Mouse (Mus musculus) stomach, embryonic 14.5 days (tissue): ENCODE measurements at regions not wholly inside any gene's neighbourhood (a gene's known extent, or its start where the extent isn't known, plus 50 kb on each side); places are given as distances from the start of the nearest gene placed in this dataset.

ENCODE experiments used
- ATAC-seq: fragments of 200-750 bp; cut with Nextera tagmentation; 2 replicates; pipeline ENCODE4 v1.8.0; 2017; ENCODE audit warnings: low read depth, moderate TSS enrichment; ENCODE audit not compliant: insufficient number of reproducible peaks, insufficient read depth, low FRiP score
- H3K27ac ChIP-seq: fragments of 300-500 bp; sonication (generic); 2 replicates; pipeline ENCODE4 v1.5.1; 2014; ENCODE audit warnings: mild to moderate bottlenecking, low read length, moderate library complexity, mixed read lengths
- H3K27me3 ChIP-seq: fragments of 300-500 bp; sonication (generic); 2 replicates; pipeline ENCODE4 v1.6.1; 2014; ENCODE audit warnings: low read length, control low read depth, mixed read lengths; ENCODE audit not compliant: control insufficient read depth, insufficient read depth
- H3K36me3 ChIP-seq: fragments of 300-500 bp; sonication (generic); 2 replicates; pipeline ENCODE4 v1.6.1; 2014; ENCODE audit warnings: mild to moderate bottlenecking, control low read depth, low read length, moderate library complexity, mixed read lengths; ENCODE audit not compliant: control insufficient read depth, insufficient read depth
- H3K4me1 ChIP-seq: fragments of 300-500 bp; sonication (generic); 2 replicates; pipeline ENCODE4 v1.6.1; 2014; ENCODE audit warnings: low read length, control low read depth, mixed read lengths; ENCODE audit not compliant: control insufficient read depth, insufficient read depth
- H3K4me2 ChIP-seq: fragments of 300-500 bp; sonication (generic); replicated peaks from 2 replicates; pipeline ENCODE4 v1.6.1; 2014; ENCODE audit warnings: low read depth, low read length, control low read depth
- H3K4me3 ChIP-seq: fragments of 300-500 bp; sonication (generic); 2 replicates; pipeline ENCODE4 v1.5.1; 2014; ENCODE audit warnings: low read depth, low read length, control low read depth
- H3K9ac ChIP-seq: fragments of 300-500 bp; sonication (generic); replicated peaks from 2 replicates; pipeline ENCODE4 v1.6.1; 2014; ENCODE audit warnings: low read depth, mild to moderate bottlenecking, control low read depth, low read length, moderate library complexity, mixed read lengths
- H3K9me3 ChIP-seq: fragments of 300-500 bp; sonication (generic); 2 replicates; pipeline ENCODE4 v1.6.1; 2016; ENCODE audit warnings: low read depth, low read length, control low read depth; ENCODE audit not compliant: control insufficient read depth
- WGBS: fragments of 180-500 bp; shearing (Covaris S2); extraction: QIAGEN DNeasy Blood & Tissue Kit; methylation state at CpG from one replicate; pipeline ENCODE4 v1.1.7; 2014; 5-methylcytosine and 5-hydroxymethylcytosine counted together

DNA sequence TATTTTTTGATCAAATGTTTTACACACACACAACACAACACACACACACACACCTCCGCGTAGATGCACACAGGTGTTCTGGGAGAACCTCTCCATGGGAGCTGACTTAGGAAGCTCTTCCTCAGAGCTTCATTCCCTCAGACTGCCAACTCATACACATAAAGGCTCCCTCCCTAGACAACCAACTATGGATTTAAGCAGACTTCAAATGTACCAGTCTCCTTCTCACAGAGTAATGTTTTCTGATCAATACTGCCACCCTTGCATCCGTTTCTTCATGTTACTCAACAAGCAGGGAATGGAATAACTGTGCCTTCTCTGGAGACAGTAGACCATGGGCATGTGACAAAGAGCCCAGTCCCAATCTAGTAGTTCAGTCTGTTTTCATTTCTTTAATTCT is 219.0 kb downstream of the Mef2c start:
- Histone ChIP-seq H3K36me3 (no peaks in the 10 kb centered on the region), H3K9ac (no peak overlapping the region), H3K4me1 (no peaks in the 10 kb centered on the region), H3K9me3 (no peaks in the 10 kb centered on the region), H3K4me3 (no peak overlapping the region), H3K27me3 (peaks cover 79% of the 10 kb centered on the region), H3K4me2 (no peak overlapping the region), H3K27ac (no peak overlapping the region)
- no peak for ATAC-seq
- 4% methylated on average over 3 of the region's 3 CpGs for WGBS

DNA sequence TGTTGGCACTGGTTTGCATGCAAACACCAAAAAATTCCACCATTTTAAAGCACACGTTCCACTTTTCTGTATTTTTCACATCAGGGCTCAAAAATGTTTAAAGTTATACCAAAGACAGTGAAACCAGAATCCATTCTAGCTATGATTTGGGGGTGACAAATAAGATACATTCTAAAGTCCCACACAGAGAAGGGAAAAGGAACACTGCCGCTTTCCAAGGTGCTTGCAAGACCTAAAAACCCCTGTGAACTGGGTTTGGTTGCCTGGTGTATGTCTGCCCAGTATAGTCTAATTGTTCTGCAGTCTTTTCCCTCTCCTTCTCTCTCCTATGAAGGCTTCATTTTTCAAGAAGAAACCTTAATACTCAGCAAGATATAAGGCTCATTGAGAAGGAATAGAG is 219.6 kb downstream of the Mef2c start:
- 16% methylated on average over 2 of the region's 2 CpGs for WGBS
- peaks cover 79% of the 10 kb centered on the region for H3K27me3 ChIP-seq
- H3K9ac ChIP-seq = no peak overlapping the region
- no peak for ATAC-seq
- H3K4me2 ChIP-seq = no peak overlapping the region
- no peak overlapping the region for H3K4me3 ChIP-seq
- no peaks in the 10 kb centered on the region for H3K36me3 ChIP-seq
- no peaks in the 10 kb centered on the region for H3K4me1 ChIP-seq
- H3K9me3 ChIP-seq = no peaks in the 10 kb centered on the region
- H3K27ac ChIP-seq = no peak overlapping the region

DNA sequence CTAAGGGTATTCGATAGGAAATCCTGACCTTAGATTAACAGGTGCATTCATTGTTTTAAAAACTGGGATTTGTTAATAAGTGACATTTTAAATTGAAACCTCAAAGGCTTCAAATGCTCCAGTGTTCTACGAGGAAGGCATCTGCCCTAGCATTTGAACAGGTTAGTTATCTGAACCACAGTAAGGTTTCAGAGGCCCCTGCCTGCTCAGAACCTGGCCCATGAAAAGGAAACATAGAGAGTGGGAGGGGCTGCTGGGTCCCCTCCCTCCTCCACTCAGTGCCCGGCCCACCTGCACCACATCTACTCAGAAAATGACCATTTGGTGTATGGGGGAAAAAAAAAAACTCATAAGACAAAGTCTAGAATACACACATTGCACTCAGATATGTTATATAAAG is 220.4 kb downstream of the Mef2c start:
- no peak overlapping the region for H3K4me2 ChIP-seq
- no peak overlapping the region for H3K9ac ChIP-seq
- ATAC-seq = no peak
- H3K27me3 ChIP-seq = peaks cover 77% of the 10 kb centered on the region
- no peaks in the 10 kb centered on the region for H3K4me1 ChIP-seq
- H3K36me3 ChIP-seq = no peaks in the 10 kb centered on the region
- no peaks in the 10 kb centered on the region for H3K9me3 ChIP-seq
- no peak overlapping the region for H3K4me3 ChIP-seq
- WGBS = 24% methylated on average over 3 of the region's 3 CpGs
- H3K27ac ChIP-seq = no peak overlapping the region

DNA sequence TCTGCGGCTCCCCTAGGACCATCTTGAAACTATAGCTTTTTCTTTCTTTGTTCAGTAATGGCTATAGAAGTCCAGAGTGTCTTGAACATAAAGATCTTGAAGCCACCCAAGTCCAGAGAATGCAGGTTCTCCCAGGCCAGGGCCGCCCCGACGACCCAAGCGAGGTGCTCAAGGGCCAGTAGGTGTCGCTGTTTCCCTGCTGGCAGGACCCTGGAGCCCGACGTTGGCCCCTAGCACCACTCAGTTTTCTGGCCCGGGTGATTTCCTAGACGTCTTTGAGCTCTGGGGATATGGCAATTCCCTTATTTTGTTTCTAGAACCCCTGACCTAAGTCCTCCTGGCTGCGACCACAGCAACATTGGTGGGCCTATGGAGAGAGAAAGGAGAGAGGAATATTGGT is 221.2 kb downstream of the Mef2c start:
- Histone ChIP-seq H3K4me2 (no peak overlapping the region), H3K27ac (no peak overlapping the region), H3K4me1 (no peaks in the 10 kb centered on the region), H3K9me3 (no peaks in the 10 kb centered on the region), H3K36me3 (no peaks in the 10 kb centered on the region), H3K9ac (no peak overlapping the region), H3K27me3 (peaks cover 71% of the 10 kb centered on the region), H3K4me3 (no peak overlapping the region)
- ATAC-seq = no peak
- 2% methylated on average over 11 of the region's 11 CpGs for WGBS

DNA sequence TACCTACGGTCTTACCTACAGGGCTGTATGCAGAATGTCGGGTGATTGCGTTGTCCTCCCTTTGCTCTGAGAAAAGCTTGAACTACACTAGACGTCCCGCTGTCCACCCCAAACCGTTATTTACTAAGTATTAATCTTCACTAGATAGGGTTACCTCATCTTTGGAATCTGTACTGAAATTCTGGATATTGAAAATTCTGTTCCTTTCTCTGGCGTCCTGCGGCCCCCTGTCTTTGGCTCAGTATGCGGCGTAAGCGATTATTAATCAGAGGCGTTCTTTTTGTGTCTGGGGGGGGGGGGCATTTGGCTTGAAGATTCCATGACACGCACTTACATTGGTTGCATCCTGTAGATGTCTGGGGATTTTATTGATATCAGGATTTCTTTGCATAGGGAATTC is 222.0 kb downstream of the Mef2c start:
- Histone ChIP-seq H3K4me3 (no peak overlapping the region), H3K27ac (no peak overlapping the region), H3K9ac (no peak overlapping the region), H3K4me1 (no peaks in the 10 kb centered on the region), H3K9me3 (no peaks in the 10 kb centered on the region), H3K4me2 (no peak overlapping the region), H3K36me3 (no peaks in the 10 kb centered on the region), H3K27me3 (peaks cover 65% of the 10 kb centered on the region)
- WGBS = 5% methylated on average over 13 of the region's 13 CpGs
- no peak for ATAC-seq

DNA sequence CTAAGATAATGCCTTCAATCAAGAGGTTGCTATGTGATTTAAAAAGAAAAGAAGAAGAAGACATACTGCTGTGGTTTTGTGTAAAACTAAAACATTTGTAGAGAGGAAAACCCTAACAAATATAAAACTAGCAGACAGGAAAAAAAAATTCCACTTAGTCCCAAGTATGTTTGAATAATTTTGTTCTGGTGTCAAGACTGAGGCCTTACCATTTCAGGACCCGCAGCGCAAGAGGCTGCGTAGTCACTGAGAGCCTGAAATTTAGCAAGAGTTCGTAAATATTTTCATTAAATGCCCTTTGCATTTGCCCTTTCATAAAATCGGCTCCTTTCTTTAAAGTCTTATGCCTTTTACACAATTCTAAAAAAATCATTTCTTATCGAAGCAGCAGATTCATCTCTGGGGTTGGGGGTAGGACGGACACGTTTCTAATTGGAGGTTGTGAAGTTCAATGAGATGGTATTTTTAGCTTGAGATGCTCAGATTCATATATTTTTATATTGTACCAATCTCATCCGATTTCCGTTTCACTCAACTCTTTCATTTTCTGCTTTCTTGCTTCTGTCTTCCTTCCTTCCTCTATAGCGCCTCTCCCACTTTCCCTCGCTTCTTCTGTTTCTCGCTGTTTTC is 222.6 kb downstream of the Mef2c start:
- H3K27ac ChIP-seq = no peak overlapping the region
- no peaks in the 10 kb centered on the region for H3K4me1 ChIP-seq
- H3K4me3 ChIP-seq = peak overlapping the region; percentile 1; the same call in 1 of the 2 replicates
- H3K9ac ChIP-seq = no peak overlapping the region
- 5% methylated on average over 13 of the region's 13 CpGs for WGBS
- H3K36me3 ChIP-seq = no peaks in the 10 kb centered on the region
- no peak overlapping the region for H3K4me2 ChIP-seq
- no peak for ATAC-seq
- H3K9me3 ChIP-seq = no peaks in the 10 kb centered on the region
- H3K27me3 ChIP-seq = peaks cover 61% of the 10 kb centered on the region

DNA sequence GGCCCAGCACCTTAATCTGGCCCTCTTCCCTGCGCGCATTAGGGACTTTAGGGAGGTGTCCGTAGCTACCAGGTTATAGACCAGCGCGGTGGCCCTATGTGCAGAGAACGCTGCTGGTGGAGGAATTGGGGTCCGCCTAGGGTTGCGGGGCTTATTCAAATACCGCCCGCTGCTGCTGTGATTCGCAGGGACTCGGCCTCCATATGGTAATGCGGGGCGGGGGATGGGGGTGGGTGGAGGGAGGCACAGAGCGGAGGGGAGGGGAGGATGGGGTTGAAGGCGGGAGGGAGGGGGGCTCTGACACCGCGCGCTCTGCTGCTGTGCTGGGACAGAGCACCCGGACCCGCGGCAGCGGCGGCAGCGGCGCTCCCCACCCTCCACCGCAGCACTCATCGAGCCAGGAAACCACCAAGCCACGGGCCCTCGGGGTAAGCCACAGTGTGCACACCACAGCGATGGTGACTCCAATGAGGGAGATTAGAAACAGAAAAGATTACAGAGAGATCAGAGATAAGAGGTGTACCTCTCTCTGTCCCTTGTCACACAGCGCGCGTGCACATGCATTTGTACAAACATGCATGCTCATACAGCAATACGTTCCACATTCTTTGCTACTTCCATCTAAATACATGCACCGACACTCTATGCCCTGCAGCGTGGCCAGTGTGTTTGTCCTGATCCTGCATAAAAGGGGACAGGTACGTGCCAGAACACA is 223.4 kb downstream of the Mef2c start:
- no peaks in the 10 kb centered on the region for H3K4me1 ChIP-seq
- H3K4me3 ChIP-seq = peak overlapping the region; percentile 1; the same call in 1 of the 2 replicates
- H3K27ac ChIP-seq = no peak overlapping the region
- WGBS = 1% methylated on average over 37 of the region's 38 CpGs
- no peak overlapping the region for H3K9ac ChIP-seq
- no peak for ATAC-seq
- H3K36me3 ChIP-seq = no peaks in the 10 kb centered on the region
- H3K27me3 ChIP-seq = peaks cover 61% of the 10 kb centered on the region
- no peaks in the 10 kb centered on the region for H3K9me3 ChIP-seq
- no peak overlapping the region for H3K4me2 ChIP-seq

DNA sequence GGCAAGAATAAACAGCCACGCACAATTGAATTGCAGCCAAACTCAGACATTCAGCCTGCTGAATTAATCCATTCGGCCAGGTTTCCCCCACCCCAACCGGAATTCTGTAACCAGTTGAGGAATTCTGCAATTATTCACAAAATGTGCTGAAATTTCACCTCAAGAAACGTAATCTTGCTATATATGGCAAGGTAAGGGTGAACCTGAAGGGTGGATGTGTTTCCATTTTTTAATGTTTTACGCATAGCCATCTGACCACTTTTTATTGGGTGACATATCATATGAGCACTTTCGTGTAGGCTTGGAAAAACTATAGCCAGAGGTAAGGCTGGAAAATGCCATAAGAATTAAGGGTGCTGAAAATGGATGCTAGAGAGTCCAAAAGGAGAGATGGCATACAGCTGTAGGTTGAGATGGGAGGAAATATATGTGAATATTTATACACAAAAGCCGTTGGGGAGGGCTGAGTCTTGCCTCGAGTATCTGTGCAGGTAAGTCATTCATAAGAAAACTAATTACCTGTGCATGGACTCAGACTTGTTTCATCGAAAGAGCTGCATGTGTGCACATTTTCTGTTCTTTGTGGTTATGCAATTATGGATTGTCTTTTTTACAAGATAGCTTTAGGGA is 224.0 kb downstream of the Mef2c start:
- Histone ChIP-seq H3K36me3 (no peaks in the 10 kb centered on the region), H3K4me1 (no peaks in the 10 kb centered on the region), H3K27me3 (peaks cover 55% of the 10 kb centered on the region)

More for the DNA sequence above, 224.0 kb downstream of the Mef2c start:
- WGBS = 13% methylated on average over 9 of the region's 9 CpGs
- Histone ChIP-seq H3K4me2 (no peak overlapping the region), H3K4me3 (no peak overlapping the region), H3K9ac (no peak overlapping the region), H3K27ac (no peak overlapping the region), H3K9me3 (no peaks in the 10 kb centered on the region)
- ATAC-seq = no peak
